Mouse (Mus musculus) myocyte (in vitro differentiated cells): ENCODE measurements around the gene Hibadh.

Experiments used
- CEBPB ChIP-seq: IDR thresholded peaks from 2 replicates; pipeline ENCODE4 v1.6.1; 2011; ENCODE audit warnings: mild to moderate bottlenecking, moderate library complexity; ENCODE audit not compliant: poor library complexity, insufficient read depth, severe bottlenecking
- POLR2A ChIP-seq: IDR thresholded peaks from one replicate; pipeline ENCODE4 v1.6.1; 2011; ENCODE audit warnings: low read depth, mild to moderate bottlenecking, control low read depth, moderate library complexity; ENCODE audit not compliant: insufficient read length
- POLR2AphosphoS2 ChIP-seq: IDR thresholded peaks from one replicate; pipeline ENCODE4 v1.6.1; 2011; ENCODE audit warnings: low read depth, control low read depth; ENCODE audit not compliant: insufficient read length
- SRF ChIP-seq: IDR thresholded peaks from one replicate; pipeline ENCODE4 v1.6.1; 2011; ENCODE audit warnings: low read depth; ENCODE audit not compliant: control insufficient read depth, insufficient read length
- TCF12 ChIP-seq: IDR thresholded peaks from one replicate; pipeline ENCODE4 v1.6.1; 2011; ENCODE audit warnings: mild to moderate bottlenecking, control low read depth; ENCODE audit not compliant: poor library complexity, insufficient read depth, severe bottlenecking

- no peak for TF ChIP-seq SRF
- TF ChIP-seq CEBPB, result no peak
- TF ChIP-seq TCF12, result peak; percentile 68
- TF ChIP-seq POLR2A, result no peak
- no peak for TF ChIP-seq POLR2AphosphoS2
These were observed 55.8 kb downstream of the Hibadh start for GRCm38 (mm10) chr6:52584383-52584782.
